Mouse (Mus musculus) testis, postnatal 10 days (tissue): ENCODE data around the gene Diras2.

Experiments used
- DNase-seq: peaks from one replicate; pipeline ENCODE4 v3.0.0; 2021; ENCODE audit warnings: low spot score

Gene Diras2

DNA sequence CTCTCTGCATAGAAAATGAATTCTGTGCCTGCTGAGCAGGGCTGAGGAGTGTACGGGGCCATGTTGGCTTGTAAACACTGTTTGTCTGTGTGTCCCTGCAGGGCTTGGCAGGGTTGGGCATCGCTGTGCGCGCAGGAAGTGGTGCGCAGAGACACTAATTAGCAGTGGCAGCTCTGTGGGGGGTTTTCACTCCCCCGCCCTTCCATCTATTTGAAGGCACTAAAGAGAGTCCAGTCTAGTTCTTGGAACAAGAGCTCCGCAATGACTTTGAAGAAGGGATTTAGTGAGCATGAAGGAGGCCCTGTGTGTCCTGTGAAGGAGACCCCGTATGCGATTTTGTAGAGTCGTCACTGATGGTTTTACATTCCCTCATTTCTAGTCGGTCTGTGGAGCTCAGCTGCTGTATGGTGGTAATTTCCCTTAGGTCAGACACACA, 73.2 kb downstream of the Diras2 start:
- no peak for DNase-seq

DNA sequence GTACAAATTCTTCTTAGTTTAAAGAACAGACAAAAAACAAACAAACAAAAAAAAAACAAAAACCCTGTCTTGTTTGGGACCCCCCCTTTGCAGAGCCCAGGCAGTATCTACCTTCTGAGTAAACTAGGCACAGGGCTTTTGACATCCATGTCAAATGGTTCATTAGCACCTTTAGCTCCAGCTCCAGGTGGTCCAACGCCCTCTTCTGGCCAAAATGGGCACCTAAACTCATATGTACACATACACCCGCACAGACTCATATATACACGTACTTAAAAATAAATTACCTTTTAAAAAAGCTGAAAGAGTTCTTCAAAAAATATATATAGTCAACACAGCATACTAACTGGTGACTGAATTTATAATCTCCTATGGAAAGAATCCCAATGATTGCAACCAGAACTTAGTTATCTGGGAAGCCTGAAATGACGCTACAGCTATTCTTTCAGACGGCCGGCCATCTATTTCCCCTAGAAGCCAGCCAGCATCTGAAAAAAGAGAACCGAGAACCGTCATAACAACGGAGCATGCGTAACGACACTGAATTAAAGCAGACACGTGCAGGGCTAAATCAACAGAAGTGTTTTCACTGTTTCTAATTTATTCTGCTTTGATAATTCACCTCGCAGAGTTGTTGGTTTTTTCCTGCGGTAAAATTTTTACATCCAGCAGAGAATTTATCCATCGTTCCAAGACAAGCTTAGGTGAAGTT, 73.7 kb downstream of the Diras2 start:
- no peak for DNase-seq

GRCm38 (mm10) chr13:52455329-52455728, 75.8 kb downstream of the Diras2 start:
- no peak for DNase-seq

DNA sequence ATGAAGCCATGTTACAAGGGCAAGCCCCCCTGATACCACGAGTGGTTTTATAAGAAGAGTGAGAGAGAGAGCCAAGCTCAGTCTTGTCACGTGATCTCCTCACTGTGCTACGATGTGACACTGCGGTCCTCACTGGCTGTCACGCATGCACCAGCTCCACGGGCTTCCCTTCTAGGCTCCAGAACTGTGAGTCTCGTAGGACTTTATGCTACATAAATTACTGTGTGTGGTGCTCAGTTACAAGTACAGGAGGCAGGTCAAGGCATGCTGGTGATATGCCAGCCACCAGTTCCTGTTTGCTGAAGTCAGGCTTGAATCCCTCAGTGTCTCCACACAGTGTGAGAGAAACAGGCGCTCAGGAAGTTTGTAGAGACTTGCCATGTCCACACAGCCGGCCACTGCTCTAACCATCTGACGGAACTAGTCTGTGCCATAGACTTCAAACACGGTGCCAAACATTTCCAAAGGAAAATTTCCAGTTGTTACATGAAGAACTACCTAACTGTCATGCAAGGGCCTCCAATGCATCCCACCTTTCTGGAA, 76.3 kb downstream of the Diras2 start:
- no peak for DNase-seq
